Mouse (Mus musculus): ENCODE data around the gene Abcc10.

The Abcc10 gene

DNA sequence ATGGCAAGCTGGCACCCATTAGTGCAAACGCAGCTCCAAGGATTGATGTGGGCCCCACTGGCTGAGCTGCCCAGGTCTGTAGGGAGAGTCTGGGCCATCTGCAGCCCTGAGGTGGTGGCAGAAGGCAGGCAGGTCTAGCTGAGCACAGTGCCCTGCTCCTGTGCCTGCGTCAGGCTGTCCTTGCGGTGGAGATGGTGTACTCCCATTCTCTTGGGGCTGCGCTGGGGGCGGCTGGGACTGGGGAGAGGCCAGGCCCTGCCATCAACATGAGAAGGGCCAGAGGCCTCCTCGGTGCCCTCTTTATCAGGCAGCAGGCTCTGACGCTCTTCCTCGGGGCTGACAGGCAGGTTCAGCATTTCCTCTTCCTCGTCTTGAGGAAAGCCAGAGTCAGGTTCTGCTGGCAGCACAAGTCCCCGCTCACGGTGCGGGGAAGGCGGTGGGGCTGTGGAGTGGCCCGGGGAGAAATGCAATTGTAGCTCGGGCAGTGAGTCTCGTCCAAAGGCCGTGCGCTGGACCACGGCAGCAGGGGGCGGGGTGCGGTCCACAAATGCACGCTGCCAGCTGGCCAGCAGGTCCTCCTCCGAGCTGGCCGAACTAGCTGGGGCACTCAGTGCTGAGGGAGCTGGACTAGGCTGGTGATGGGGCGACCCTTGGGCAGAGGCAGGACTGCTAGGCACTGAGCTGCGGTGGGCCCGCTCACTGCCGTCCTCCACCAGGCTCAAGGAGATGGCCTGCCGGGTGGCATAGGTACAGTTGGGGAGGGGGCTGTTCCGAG lies 69.7 kb downstream of the Abcc10 start:
- no peak for DNase-seq (ENCODE audit: low spot score)

- DNase-seq (ENCODE audit: low spot score), result no peak
These were observed 73.0 kb downstream of the Abcc10 start for GRCm38 (mm10) chr17:46255147-46255546.

- DNase-seq (ENCODE audit: low spot score), result no peak
These were observed 74.0 kb downstream of the Abcc10 start for GRCm38 (mm10) chr17:46254106-46254505.

- DNase-seq (ENCODE audit: low spot score), result peak; percentile 94
These were observed 74.6 kb downstream of the Abcc10 start, which contains the start of gene Lrrc73 for GRCm38 (mm10) chr17:46253452-46254084. TSS of gene Lrrc73 (plus strand) at chr17:46253531.
